Mouse (Mus musculus): ENCODE results near the gene Tecpr1. TPM values are rescaled to one million over a fixed set of nuclear protein-coding genes. Genes with fewer than 3 reads are reported as not detected.

Gene Tecpr1
- polyA plus RNA-seq (2017; shearing (Covaris generic)): 10 to 100 TPM; 68.3 to 97.8 TPM

DNA sequence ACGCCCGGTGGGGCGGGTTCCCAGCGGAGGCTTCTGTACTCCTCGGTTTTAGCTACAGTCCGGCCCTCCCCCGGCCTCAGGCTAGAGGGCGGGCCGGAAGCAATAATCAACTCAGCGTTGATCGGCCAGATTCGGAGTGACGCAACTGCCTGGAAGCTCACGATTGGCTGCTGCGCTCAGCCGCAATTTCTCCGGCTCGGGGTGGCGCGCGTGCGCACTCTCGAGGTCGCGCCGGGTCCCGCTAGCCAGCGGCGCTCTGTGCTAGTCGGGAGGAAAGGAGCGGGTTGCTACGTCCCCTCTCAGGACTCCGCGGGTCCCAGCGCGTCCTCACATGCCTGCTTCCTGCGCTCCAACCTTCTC lies at the start of gene Tecpr1:
Gene Tecpr1, minus strand, starts transcription at position 113 of the 360 bp plus-strand sequence.
- peak; percentile 79 for ATAC-seq

DNA sequence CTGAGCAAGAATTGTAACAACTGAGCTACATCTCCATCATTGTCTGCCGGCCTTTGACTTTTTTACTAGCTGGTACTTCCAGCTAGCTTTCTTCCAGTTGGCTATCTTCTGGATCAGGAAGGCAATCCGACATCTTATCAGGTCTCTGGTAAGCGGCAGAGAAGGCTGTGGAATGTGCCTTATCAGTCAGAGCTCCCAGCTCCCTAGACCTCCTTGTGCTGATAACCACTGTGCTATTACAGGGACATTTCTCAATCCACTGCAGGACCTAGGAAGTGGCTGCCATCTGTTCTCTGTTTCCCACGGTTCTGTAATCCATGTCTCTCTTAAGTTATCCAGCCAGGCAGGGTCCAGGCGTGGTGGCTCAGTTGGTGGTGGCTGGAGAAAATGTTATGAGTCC lies 48.4 kb upstream of the Tecpr1 start:
- ATAC-seq: no peak

DNA sequence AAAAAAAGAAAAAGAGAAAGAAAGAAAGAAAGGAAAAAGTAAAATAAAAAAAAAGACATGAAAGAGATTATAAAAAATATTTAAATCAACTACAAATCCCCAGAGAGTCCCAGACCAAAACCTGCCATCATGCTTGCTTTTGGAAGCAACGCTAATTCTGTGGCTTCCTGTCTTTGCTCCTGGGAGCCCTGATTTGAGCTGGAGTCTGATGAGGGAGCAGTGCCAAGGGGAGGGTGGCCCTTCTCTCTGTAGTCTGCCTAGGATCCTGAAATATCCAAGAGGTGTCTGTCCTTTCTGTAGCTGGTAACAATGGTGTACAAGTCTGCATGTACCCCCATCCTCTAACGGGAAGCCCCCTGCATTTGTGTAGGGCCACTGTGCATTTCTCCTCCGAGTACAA lies 47.7 kb upstream of the Tecpr1 start:
- no peak for ATAC-seq

DNA sequence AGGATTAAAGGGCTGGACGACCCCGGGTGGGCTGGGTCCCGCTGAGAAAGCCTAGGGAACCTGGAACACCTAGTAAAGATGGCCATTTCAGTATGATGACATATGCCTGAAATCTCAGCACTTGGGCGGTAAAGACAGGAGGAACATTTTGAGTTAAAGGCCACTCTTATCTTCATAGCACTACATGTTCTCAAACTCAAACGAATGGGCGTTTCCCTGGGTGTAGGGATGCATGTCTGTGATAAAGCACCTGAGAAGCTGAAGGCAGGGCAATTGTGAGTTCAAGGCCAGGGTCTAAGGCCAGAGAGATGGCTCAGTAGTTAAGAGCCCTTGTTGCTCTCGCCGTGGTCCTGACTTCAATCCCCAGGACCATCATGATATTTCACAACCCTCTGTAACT lies 47.0 kb upstream of the Tecpr1 start:
- ATAC-seq: no peak

- ATAC-seq: no peak
These were observed 46.5 kb upstream of the Tecpr1 start for GRCm38 (mm10) chr5:144269926-144270325.

- no peak for ATAC-seq
These were observed 44.3 kb upstream of the Tecpr1 start for GRCm38 (mm10) chr5:144267535-144268241.

DNA sequence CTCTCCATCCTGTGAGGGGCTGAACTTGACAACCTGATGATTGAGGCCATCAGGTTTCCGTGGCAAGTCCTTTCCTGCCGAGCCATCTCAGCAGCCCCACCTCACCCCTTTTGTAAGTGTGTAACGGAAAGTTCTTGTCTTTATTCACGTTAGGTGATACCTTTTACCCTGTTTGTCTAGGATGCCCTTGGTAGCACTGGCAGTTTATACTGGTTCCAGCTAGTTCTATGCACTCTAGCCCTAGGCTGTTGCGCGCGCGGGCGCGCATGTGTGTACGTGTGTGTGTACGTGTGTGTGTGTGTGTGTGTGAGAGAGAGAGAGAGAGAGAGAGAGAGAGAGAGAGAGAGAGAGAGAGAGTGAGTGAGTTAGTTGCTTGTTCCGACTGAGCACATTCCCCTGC lies 40.1 kb upstream of the Tecpr1 start:
- no peak for ATAC-seq

DNA sequence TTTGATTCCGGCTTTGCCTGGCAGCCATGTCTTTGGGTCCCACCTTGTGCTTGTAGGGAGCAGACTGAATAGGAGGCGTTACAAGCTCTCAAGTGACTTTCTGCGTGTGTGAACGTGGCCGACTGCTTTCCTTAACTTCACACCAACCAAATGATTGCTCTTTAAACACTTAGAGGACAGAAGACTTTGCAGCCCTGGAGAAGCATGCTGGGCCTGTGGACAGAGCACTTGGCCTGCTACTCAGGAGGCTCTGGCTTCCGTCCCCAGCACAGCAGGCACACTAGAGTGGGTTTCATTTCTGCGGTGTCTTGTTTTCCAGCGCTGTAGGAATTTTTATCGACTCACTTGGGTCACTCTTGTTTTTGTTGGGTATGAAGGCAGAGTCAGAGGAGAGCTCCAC lies 39.7 kb upstream of the Tecpr1 start:
- no peak for ATAC-seq

DNA sequence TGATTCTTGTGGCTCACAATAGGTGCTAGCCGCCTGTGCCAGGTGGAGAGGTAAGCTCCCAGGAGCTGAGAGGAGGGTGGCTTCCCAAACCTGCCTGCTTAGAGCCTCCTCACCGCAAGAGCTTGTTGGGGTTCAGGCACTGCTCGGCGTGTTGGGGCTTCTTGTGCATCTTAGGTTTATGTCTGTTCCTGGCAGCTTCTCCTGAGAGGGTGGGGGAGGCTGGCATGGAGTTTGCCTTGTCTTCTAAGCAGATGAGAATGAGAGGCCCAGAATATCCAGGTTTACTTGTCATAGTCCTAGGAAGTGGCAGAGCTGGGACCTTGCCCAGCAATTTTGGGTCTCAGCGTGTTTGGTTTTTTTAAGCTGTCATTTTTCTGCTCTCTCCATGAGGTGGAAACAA lies 38.4 kb upstream of the Tecpr1 start:
- no peak for ATAC-seq

DNA sequence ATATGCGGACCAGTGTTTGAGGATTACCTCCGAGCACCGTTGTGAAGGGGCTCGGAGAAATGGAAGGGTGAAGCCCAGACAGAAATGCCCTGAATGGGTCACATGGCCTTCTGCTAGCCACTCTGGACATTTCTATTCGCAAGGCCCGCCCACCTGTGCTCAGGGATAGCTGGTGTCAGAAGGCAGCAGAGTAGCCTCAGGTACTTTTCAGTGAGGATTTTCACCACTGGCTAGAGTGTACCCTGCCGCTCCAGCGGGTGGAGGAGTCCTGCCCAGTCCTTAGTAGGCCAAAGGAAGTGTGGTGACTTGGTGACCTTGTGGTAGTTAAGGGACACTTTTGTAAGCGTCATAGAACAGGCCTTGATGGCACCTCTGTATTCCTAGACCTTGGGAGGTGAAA lies 37.9 kb upstream of the Tecpr1 start:
- no peak for ATAC-seq

DNA sequence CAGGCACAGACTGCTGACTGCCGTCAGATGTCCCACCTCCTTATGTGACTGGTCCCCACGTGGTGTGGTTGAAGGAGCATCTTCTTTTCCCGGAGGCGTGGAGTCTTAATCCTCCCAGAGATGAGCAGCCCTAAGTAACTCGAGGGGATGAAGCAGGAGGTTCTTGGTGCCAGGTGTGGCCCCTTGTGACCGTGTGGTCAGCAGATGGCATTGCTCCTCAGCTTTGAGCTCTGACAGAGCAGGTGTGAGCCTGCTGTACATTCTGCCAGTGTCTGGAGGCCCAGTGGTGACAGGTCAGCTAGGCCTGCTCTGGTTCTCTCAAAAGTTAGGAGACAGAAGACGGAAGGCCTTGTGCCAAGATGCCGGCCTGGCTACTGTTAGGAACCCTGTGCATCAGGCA lies 37.0 kb upstream of the Tecpr1 start:
- no peak for ATAC-seq

GRCm38 (mm10) chr5:144259228-144259627 lies 35.8 kb upstream of the Tecpr1 start:
- ATAC-seq: no peak

- ATAC-seq: no peak
These were observed 35.3 kb upstream of the Tecpr1 start for GRCm38 (mm10) chr5:144258687-144259086.

DNA sequence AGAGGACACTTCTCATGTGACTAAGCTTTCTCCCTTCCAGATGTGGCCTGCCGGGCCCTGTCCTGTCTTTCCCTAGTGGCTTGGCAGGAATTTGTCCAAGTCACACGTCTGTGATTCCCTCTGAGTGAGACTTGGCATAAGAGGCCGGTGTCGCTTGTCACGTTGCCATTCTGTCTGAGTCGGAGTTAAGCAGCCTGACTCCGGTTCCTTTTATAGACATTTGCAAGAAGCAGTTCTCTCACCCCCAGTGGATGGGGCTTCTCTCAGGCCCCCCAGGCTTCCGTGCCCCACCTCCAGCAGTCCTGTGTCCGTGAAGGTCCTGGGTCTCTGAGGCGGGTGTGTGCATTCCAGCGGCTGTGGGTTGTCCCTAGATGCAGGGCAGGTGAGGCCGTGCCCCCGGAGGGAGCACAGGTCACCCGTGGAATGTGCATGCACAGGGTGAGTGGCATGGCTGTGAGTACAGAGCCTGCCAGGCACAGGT lies 34.8 kb upstream of the Tecpr1 start:
- ATAC-seq: no peak

DNA sequence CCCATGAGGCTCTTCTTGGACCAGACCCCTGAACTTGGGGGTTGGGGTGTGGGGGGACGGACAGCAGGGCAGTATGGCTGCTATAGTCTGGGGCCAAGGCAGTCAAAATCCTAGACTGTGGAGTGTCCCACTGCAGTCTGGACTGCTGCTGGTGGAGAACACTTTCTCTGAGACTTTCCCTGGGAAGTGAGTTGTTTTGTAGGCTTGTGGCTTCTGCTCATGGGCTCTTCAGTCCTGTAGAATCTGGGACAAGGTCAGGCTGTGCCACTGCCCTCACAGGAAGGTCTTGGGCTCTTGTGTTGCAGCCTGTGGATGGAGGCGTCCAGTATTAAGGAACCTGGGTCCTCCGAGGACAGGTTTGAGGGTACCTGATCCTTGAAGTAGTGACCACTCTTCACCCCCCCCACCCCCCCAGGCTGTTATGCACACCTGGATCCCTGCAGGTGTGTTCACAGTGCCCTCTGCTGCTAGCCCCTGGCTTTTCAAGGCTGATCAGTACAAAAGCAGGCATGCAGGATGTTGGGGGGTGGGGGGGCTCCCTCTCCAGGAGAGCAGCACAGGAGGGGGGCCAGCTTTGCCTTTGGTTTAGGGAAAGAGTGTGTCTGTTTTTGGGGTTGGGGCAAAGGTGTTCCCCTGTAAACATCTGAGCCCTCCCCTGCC lies 34.2 kb upstream of the Tecpr1 start:
- ATAC-seq: no peak

- ATAC-seq: no peak
These were observed 33.5 kb upstream of the Tecpr1 start for GRCm38 (mm10) chr5:144256888-144257287.

- no peak for ATAC-seq
These were observed 33.1 kb upstream of the Tecpr1 start for GRCm38 (mm10) chr5:144256541-144256870.

DNA sequence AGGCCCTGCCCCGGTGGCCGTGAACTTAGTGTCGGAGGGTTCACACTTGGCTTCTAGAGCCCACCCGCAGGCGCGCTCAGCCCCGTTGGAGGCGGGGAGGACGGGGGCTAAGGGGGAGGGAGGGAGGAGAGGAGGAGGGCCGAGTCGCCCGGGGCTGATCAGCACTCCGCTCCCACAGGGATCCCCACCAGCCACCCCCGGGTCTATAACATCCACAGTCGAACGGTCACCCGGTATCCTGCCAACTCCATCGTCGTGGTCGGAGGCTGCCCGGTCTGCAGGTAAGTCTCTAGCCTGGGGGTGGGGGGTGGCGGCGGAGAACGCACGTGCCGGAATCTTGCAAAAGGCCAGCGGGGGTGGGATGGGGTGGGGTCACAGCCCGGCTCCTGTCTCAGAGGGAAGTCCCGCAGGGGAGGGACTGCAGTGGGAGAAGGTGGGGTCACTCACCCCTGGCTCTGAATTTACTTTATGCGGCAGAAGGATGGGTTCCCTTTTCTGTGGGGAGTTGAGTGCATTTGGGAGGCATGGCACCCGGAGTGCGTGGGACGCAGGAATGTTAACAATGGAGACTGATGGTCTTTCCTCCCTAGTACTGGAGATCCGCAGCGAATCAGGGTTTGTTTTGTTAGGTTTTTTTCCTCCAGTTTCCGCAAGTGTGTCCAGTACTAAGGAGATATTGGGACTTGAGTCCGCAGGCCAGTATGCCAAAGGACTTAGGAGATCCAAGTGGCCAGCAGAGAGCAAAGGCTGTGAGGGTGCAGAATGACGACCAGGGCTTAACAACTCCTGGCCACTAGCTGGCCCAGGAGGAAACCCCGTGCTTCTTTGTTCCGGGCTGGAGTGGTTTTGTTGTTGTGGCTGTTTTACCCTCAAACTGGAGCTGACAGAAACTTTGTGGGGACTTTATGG lies 32.5 kb upstream of the Tecpr1 start:
- ATAC-seq: no peak

DNA sequence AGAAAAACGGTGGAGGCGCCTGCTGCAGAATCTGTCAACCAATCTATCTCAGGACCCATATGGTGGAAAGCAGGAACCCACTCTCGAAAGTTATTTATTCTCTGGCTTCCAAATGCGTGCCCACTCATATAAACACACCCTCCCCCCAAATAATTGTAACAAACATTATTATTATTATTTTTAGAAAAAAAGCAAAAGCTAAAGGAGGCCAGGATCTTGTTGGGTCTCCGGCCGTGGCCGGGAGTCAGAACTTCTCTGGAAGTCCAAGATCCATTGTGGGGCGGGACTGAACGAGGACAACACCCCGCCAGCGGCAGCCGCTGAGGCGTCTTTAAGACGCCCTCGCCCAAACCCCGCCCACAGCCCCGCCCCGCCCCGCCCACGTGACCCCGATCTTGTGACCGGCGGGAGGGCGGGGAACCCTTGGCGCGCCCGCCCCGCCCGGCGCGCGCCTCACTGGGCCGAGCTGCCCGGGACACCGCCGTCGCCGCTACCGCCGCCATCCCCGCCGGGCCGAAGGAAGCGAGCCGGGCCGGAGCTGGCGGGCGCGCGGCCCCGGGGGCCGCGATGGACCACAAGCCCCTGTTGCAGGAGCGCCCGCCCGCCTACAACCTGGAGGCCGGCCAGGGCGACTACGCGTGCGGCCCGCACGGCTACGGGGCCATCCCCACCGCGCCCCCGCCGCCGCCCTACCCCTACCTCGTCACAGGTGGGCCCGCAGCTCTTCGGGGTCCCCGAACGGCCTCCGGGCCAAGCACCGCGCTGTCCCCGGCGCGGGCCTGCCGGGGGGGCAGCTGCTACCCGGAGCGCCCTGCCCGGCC lies 31.6 kb upstream of the Tecpr1 start:
- ATAC-seq: peak; percentile 59

- ATAC-seq: peak; percentile 36
These were observed 30.9 kb upstream of the Tecpr1 start for GRCm38 (mm10) chr5:144254122-144254810.

DNA sequence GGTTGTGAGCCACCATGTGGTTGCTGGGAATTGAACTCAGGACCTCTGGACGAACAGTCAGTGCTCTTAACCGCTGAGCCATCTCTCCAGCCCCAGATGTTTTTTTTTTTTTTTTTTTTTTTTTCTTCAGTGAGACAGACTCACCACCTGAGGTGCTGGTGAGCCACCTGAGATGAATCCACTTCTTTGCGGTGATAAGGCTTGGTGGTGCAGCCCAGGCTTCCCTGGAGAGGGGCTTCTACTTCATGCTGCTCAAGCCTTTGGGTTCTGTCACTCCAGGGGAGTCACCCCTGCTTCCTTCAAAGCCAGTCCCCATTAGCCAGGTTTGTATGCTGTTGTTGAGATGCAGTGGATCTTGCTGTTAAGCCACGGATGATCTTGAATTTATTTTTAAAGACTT lies 29.8 kb upstream of the Tecpr1 start:
- peak; percentile 26 for ATAC-seq
